ENCODE assay signal across 19 mouse cellular contexts in the genomic region with DNA sequence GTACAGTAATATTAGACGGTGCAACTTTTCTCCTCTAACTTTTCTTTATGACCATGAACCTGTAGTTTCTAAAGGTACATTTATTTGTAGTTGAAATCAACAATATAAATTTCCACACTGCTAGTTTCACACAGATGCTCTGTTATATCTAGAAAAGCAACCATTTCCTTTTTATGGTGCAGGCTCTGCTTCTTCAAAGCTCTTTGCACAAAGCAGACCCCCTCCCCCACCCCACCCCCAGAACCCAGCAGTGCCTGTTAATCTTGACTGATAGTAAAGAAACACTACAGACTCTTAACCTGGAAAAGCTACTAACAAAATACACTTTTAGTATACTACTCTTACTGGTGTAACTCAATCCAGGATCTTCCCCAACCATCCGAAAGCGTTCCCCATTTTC. TPM values are rescaled to one million over a fixed set of nuclear protein-coding genes. Genes with fewer than 3 reads are reported as not detected.
DNase-seq lines count a peak whose midpoint lies in the region; ATAC-seq lines count a peak whose summit lies in the region.
"Had no signal": no experiment of that assay in that cellular context is flagged by ENCODE, and none has a peak within 500 bp of the region (broad histone marks: within the 10 kb centered on the region; RNA-seq: fewer than 3 reads in every experiment).

No protein-coding gene starts in this region.

- WGBS in heart, embryonic 12.5 days, result 77% methylated on average over 3 of the region's 3 CpGs
- WGBS in neural tube, embryonic 15.5 days, result 79% methylated on average over 3 of the region's 3 CpGs

- H3K4me1 ChIP-seq in heart, embryonic 12.5 days (replicated peaks), result peaks cover 45% of the 10 kb centered on the region
- H3K4me1 ChIP-seq in neural tube, embryonic 15.5 days, result peaks cover 43% of the 10 kb centered on the region

- H3K9ac ChIP-seq in heart, embryonic 12.5 days, result no peak overlapping the region
- no peak overlapping the region for H3K9ac ChIP-seq in neural tube, embryonic 15.5 days (replicated peaks)
- H3K9ac ChIP-seq: embryonic facial prominence, embryonic 13.5 days; hindbrain, embryonic 14.5 days; kidney, embryonic 15.5 days; neural tube, embryonic 12.5 days had no signal

- H3K27me3 ChIP-seq in heart, embryonic 12.5 days (replicated peaks), result no peaks in the 10 kb centered on the region
- no peaks in the 10 kb centered on the region for H3K27me3 ChIP-seq in neural tube, embryonic 15.5 days (replicated peaks)
- H3K27me3 ChIP-seq: embryonic facial prominence, embryonic 13.5 days; kidney, embryonic 15.5 days; neural tube, embryonic 12.5 days had no signal

- ATAC-seq in heart, embryonic 12.5 days (ENCODE audit: insufficient number of reproducible peaks, low FRiP score), result no peak
- no peak for ATAC-seq in neural tube, embryonic 15.5 days (ENCODE audit: low FRiP score)
- ATAC-seq in CD4-positive, CD25-positive, alpha-beta regulatory T cell, adult 4 months, result peak; percentile 61
- ATAC-seq: intestine, embryonic 16.5 days had no signal

- no peak overlapping the region for H3K4me3 ChIP-seq in heart, embryonic 12.5 days
- no peak overlapping the region for H3K4me3 ChIP-seq in neural tube, embryonic 15.5 days (replicated peaks)
- H3K4me3 ChIP-seq: embryonic facial prominence, embryonic 13.5 days; heart, embryonic 10.5 days; kidney, embryonic 15.5 days; neural tube, embryonic 12.5 days had no signal

- intact Hi-C loops in heart, postnatal 25 days (cut with DNase I), result no loop called here

- H3K9me3 ChIP-seq in heart, embryonic 12.5 days (replicated peaks), result no peaks in the 10 kb centered on the region
- no peaks in the 10 kb centered on the region for H3K9me3 ChIP-seq in neural tube, embryonic 15.5 days (replicated peaks)
- H3K9me3 ChIP-seq: embryonic facial prominence, embryonic 13.5 days; G1E; heart, embryonic 10.5 days; kidney, embryonic 15.5 days; neural tube, embryonic 12.5 days had no signal

- peaks cover 3% of the 10 kb centered on the region; the same call in 1 of the 2 replicates for H3K36me3 ChIP-seq in heart, embryonic 12.5 days
- H3K36me3 ChIP-seq in neural tube, embryonic 15.5 days, result no peaks in the 10 kb centered on the region

- H3K4me2 ChIP-seq in heart, embryonic 12.5 days, result peak overlapping the region; percentile 4
- 0 out of 2 replicates have a peak overlapping the region, but pooled peaks have one; percentile 3 for H3K4me2 ChIP-seq in neural tube, embryonic 15.5 days
- H3K4me2 ChIP-seq: embryonic facial prominence, embryonic 13.5 days; hindbrain, embryonic 14.5 days; kidney, embryonic 15.5 days; neural tube, embryonic 12.5 days had no signal

- no peak for DNase-seq in heart, postnatal 25 days (ENCODE audit: low spot score)
- DNase-seq in neural tube, embryonic 10.5 days (ENCODE audit: extremely low spot score, low spot score), result no peak
- peak; percentile 68 for DNase-seq in naive thymus-derived CD4-positive, alpha-beta T cell, adult 2 months (ENCODE audit: low read depth)
- no peak for DNase-seq in right cerebral cortex, adult 2 months (ENCODE audit: low spot score in 2 of 2)
- DNase-seq: adrenal gland, postnatal 25 days; cerebellum, adult 11 months; cerebellum, postnatal 10 days; gastrocnemius, postnatal 14 days; lung, adult 18-20 months had no signal

- H3K27ac ChIP-seq in heart, embryonic 12.5 days (ENCODE audit: poor library complexity, severe bottlenecking), result peak overlapping the region; percentile 33
- H3K27ac ChIP-seq in neural tube, embryonic 15.5 days (replicated peaks), result no peak overlapping the region
- H3K27ac ChIP-seq: embryonic facial prominence, embryonic 13.5 days; heart, embryonic 10.5 days; hindbrain, embryonic 14.5 days; kidney, embryonic 15.5 days; neural tube, embryonic 12.5 days had no signal

RNA-seq across cellular contexts. Expression of a gene that starts 6.6 kb away (rescaled TPM):
- 13.4 and 13.7 TPM in 2 replicates for polyA plus RNA-seq in heart, embryonic 12.5 days (2016; fragmentation: Nextera tagmentation; extraction: Ambion mirVana)
- total RNA-seq in heart, postnatal 25 days (2021), result 10 to 100 TPM; 12.4 to 13.3 TPM
- polyA plus RNA-seq in neural tube, embryonic 15.5 days (2015; fragmentation: Nextera tagmentation; extraction: Ambion mirVana), result 21.1 and 25.4 TPM in 2 replicates
- 10 to 100 TPM; 17.9 to 35.2 TPM for polyA plus RNA-seq in CD4-positive, CD25-positive, alpha-beta regulatory T cell, adult 4 months (2017; shearing (Covaris generic))
